Mouse (Mus musculus): ENCODE results near the gene Ddc. TPM values are rescaled to one million over a fixed set of nuclear protein-coding genes. Genes with fewer than 3 reads are reported as not detected.

Gene Ddc
- not detected for polyA plus RNA-seq (2017; shearing (Covaris generic))

GRCm38 (mm10) chr11:11897645-11898357 lies at the start of gene Ddc:
Ddc (minus strand) TSS chr11:11898144.

GRCm38 (mm10) chr11:11808820-11809403 lies 89.0 kb downstream of the Ddc start, which contains the start of gene Fignl1:
Fignl1 (minus strand) TSS chr11:11808962.

Other genes with a start within 250 kb of the Ddc start
- 159 TPM for gene Ikzf1, start 213.1 kb downstream of the Ddc start, polyA plus RNA-seq (2017; shearing (Covaris generic))
- gene Fignl1, start 89.2 kb downstream of the Ddc start, polyA plus RNA-seq (2017; shearing (Covaris generic)) = 0.91 TPM
- not detected for gene Grb10, start 140.5 kb upstream of the Ddc start, polyA plus RNA-seq (2017; shearing (Covaris generic))

All from effector memory CD4-positive, alpha-beta T cell, adult 5 months (primary cell).